Mouse (Mus musculus): ENCODE measurements around the gene Rab7. TPM values are rescaled to one million over a fixed set of nuclear protein-coding genes. Genes with fewer than 3 reads are reported as not detected.

Rab7 gene
- polyA plus RNA-seq, 1 experiment: 85.0 TPM

GRCm38 (mm10) chr6:87993790-87994571, 51.1 kb downstream of the Rab7 start:
- Histone ChIP-seq H3K9me3 (no peaks in the 10 kb centered on the region), H3K27me3 (replicated peaks) (peaks cover 23% of the 10 kb centered on the region), H3K4me3 (replicated peaks) (no peak overlapping the region), H3K36me3 (replicated peaks; ENCODE audit: low read length) (peaks cover 24% of the 10 kb centered on the region), H3K4me1 (peaks cover 63% of the 10 kb centered on the region)
- no peak for TF ChIP-seq GATA1 (IDR thresholded peaks at IDR 0.05; ENCODE audit: borderline replicate concordance, low read length)
- no peak for TF ChIP-seq FLI1 (IDR thresholded peaks at IDR 0.05; ENCODE audit: low read length)

DNA sequence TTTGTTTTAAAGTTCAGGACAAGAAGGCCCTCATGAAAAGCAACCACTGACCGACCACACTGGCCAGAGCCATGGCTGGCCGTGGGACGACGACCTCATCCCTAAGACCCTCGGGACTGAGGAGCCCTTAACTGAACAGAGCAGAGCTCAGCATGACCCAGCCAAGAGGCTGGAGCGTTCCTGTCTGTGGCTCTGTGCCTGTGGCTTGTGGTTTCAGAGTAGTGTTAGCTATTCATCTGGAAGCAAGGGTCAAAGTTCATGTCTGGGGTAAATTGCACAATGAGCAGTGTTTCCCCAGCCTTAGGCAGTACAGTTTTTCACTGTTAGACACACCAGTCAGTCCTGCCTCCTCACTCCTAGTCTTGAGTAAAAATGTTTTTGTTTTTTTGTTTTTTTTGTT, 52.3 kb downstream of the Rab7 start:
- Histone ChIP-seq H3K27me3 (replicated peaks) (peaks cover 36% of the 10 kb centered on the region), H3K4me3 (replicated peaks) (no peak overlapping the region), H3K4me1 (peaks cover 63% of the 10 kb centered on the region), H3K36me3 (replicated peaks; ENCODE audit: low read length) (peaks cover 12% of the 10 kb centered on the region), H3K9me3 (no peaks in the 10 kb centered on the region)
- TF ChIP-seq FLI1 (IDR thresholded peaks at IDR 0.05; ENCODE audit: low read length): no peak
- no peak for TF ChIP-seq GATA1 (IDR thresholded peaks at IDR 0.05; ENCODE audit: borderline replicate concordance, low read length)

DNA sequence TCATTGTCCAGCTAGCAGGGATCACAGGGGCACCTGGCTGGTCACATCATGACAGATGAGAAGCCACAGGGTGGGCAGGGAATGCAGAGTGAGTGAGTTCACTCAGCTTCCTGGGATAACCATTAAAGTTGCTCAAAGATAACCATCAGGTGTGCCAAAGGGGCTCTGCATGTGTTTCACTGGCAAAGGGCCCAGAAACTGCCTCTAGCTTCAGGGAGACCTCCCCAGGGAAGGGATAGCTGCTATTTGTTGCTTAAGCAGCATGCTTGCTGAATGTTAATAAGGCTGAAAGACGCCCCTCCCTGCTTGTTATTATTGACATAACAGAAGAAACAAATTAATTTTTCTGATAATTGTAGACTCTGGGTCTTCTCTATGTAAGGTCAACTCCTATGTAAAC, 53.2 kb downstream of the Rab7 start:
- TF ChIP-seq FLI1 (IDR thresholded peaks at IDR 0.05; ENCODE audit: low read length) (no peak), GATA1 (IDR thresholded peaks at IDR 0.05; ENCODE audit: borderline replicate concordance, low read length) (no peak)
- H3K4me3 ChIP-seq (replicated peaks): no peak overlapping the region
- peaks cover 44% of the 10 kb centered on the region for H3K27me3 ChIP-seq (replicated peaks)
- no peaks in the 10 kb centered on the region for H3K9me3 ChIP-seq
- peaks cover 63% of the 10 kb centered on the region for H3K4me1 ChIP-seq
- H3K36me3 ChIP-seq (replicated peaks; ENCODE audit: low read length): peaks cover 7% of the 10 kb centered on the region

DNA sequence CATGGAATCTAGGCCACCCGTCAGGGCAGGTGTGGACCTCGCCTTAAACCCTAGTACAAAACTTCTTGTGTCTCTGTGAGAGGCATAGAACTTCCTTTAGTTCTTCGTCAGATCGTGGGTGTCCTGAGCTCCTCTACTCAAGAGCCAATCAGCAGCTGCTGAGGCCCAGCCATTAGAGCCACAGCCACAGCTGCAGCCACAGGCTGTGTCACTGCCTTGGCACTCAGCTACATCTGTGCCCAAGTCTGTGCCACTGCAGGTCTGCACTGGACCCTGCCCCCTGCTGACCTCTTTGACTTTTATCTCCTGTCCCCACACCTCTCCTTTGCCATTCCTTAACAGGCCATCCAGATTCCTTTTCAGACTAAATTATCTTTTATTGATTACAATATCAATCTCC, 53.9 kb downstream of the Rab7 start:
- no peak overlapping the region for H3K4me3 ChIP-seq (replicated peaks)
- H3K36me3 ChIP-seq (replicated peaks; ENCODE audit: low read length): peaks cover under 1% of the 10 kb centered on the region
- TF ChIP-seq GATA1 (IDR thresholded peaks at IDR 0.05; ENCODE audit: borderline replicate concordance, low read length) (no peak), FLI1 (IDR thresholded peaks at IDR 0.05; ENCODE audit: low read length) (no peak)
- H3K27me3 ChIP-seq (replicated peaks): peaks cover 50% of the 10 kb centered on the region
- H3K9me3 ChIP-seq: no peaks in the 10 kb centered on the region
- H3K4me1 ChIP-seq: peaks cover 56% of the 10 kb centered on the region

- Histone ChIP-seq H3K4me3 (replicated peaks) (no peak overlapping the region), H3K27me3 (replicated peaks) (peaks cover 89% of the 10 kb centered on the region), H3K36me3 (replicated peaks; ENCODE audit: low read length) (no peaks in the 10 kb centered on the region), H3K4me1 (peaks cover 27% of the 10 kb centered on the region), H3K9me3 (peaks cover 17% of the 10 kb centered on the region)
- TF ChIP-seq GATA1 (IDR thresholded peaks at IDR 0.05; ENCODE audit: borderline replicate concordance, low read length): no peak
These were observed 62.6 kb downstream of the Rab7 start for GRCm38 (mm10) chr6:87982506-87982905.

GRCm38 (mm10) chr6:87981547-87982256, 63.4 kb downstream of the Rab7 start, which contains the start of gene H1fx:
H1fx (minus strand) TSS chr6:87981637.
- Histone ChIP-seq H3K4me1 (peaks cover 27% of the 10 kb centered on the region), H3K27me3 (replicated peaks) (peaks cover 83% of the 10 kb centered on the region), H3K9me3 (peaks cover 17% of the 10 kb centered on the region), H3K4me3 (replicated peaks) (peak within 1 kb of the TSS; percentile 91), H3K36me3 (replicated peaks; ENCODE audit: low read length) (no peaks in the 10 kb centered on the region)
- TF ChIP-seq GATA1 (IDR thresholded peaks at IDR 0.05; ENCODE audit: borderline replicate concordance, low read length): no peak
- no peak for TF ChIP-seq FLI1 (IDR thresholded peaks at IDR 0.05; ENCODE audit: low read length)

- H3K27me3 ChIP-seq (replicated peaks): peaks cover 77% of the 10 kb centered on the region
- peak overlapping the region; percentile 91 for H3K4me3 ChIP-seq (replicated peaks)
These were observed 64.0 kb downstream of the Rab7 start for GRCm38 (mm10) chr6:87981030-87981485.

DNA sequence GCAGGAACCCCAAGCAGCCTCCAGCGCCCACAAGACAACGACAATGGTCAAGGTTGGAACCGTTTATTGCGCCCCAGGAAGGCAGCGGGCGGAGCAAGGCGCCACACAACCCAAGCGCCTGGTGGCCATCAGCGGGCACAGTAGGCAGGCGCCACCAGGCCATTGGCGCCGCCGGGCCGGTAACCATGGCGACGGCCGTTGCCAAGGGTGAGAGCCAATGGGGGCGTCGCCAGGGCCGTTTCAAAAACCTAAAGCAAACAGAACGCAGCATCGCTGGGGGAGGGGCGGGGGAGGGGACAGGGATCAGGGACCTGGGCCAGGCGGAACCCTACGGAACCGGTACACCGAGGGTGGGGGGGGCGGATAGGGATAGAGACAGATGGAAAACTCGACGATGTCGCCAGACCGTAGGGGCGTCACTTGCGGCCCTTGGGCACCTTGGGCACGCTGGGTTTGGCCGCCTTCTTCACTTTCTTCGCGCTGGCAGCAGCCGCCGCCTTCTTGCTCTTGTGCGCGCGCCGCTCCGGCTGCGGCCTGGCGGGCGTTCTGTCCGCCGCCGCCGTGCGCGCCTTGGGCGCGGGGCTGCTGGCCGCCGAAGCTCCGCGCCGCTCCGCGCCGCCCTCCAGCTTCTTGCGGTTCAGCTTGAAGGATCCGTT, 64.6 kb downstream of the Rab7 start:
- TF ChIP-seq FLI1 (IDR thresholded peaks at IDR 0.05; ENCODE audit: low read length) (no peak), GATA1 (IDR thresholded peaks at IDR 0.05; ENCODE audit: borderline replicate concordance, low read length) (no peak)
- Histone ChIP-seq H3K27me3 (replicated peaks) (peaks cover 75% of the 10 kb centered on the region), H3K4me3 (replicated peaks) (peak overlapping the region; percentile 91), H3K36me3 (replicated peaks; ENCODE audit: low read length) (no peaks in the 10 kb centered on the region), H3K9me3 (peaks cover 17% of the 10 kb centered on the region), H3K4me1 (peaks cover 27% of the 10 kb centered on the region)

More at GRCm38 (mm10) chr6:87981030-87981485, 64.0 kb downstream of the Rab7 start:
- no peak for TF ChIP-seq GATA1 (IDR thresholded peaks at IDR 0.05; ENCODE audit: borderline replicate concordance, low read length)
- no peak for TF ChIP-seq FLI1 (IDR thresholded peaks at IDR 0.05; ENCODE audit: low read length)
- H3K36me3 ChIP-seq (replicated peaks; ENCODE audit: low read length): no peaks in the 10 kb centered on the region
- H3K9me3 ChIP-seq: peaks cover 17% of the 10 kb centered on the region
- peaks cover 27% of the 10 kb centered on the region for H3K4me1 ChIP-seq

- no peak for TF ChIP-seq FLI1 (IDR thresholded peaks at IDR 0.05; ENCODE audit: low read length)
- TF ChIP-seq GATA1 (IDR thresholded peaks at IDR 0.05; ENCODE audit: borderline replicate concordance, low read length): no peak
- H3K9me3 ChIP-seq: peaks cover 17% of the 10 kb centered on the region
- peaks cover 27% of the 10 kb centered on the region for H3K4me1 ChIP-seq
- peaks cover 70% of the 10 kb centered on the region for H3K27me3 ChIP-seq (replicated peaks)
- no peak overlapping the region for H3K4me3 ChIP-seq (replicated peaks)
- no peaks in the 10 kb centered on the region for H3K36me3 ChIP-seq (replicated peaks; ENCODE audit: low read length)
These were observed 65.3 kb downstream of the Rab7 start for GRCm38 (mm10) chr6:87979728-87980127.

Measured in megakaryocyte, embryonic 14.5 days (primary cell).